Mouse (Mus musculus) MEL (cell line): ENCODE results near the gene Muc13. TPM values are rescaled to one million over a fixed set of nuclear protein-coding genes. Genes with fewer than 3 reads are reported as not detected.

Experiments
- DNase-seq: peaks from one replicate; pipeline ENCODE4 v3.0.0; 2011; ENCODE audit warnings: low read depth, low spot score
- H3K27ac ChIP-seq: 2 replicates; pipeline ENCODE4 v1.5.1; 2012; ENCODE audit warnings: low read depth, mild to moderate bottlenecking, control low read depth, low read length, moderate library complexity; ENCODE audit not compliant: control insufficient read depth
- H3K27me3 ChIP-seq, 2 experiments: fragments of 150-350 bp in 1 of 2; sonication (generic) in 1 of 2; 2 replicates each; pipeline ENCODE4 v1.6.1; 2012; ENCODE audit warnings: low read length in 2 of 2, mild to moderate bottlenecking in 2 of 2, improper control_type of control experiment in 1 of 2, moderate library complexity in 1 of 2; ENCODE audit not compliant: insufficient read depth in 2 of 2, control insufficient read depth in 1 of 2
- H3K36me3 ChIP-seq, 2 experiments: 2 replicates each; pipeline ENCODE4 v1.6.1; 2012 to 2014; ENCODE audit warnings: low read length in 2 of 2, improper control_type of control experiment in 1 of 2, inconsistent platforms in 1 of 2, mild to moderate bottlenecking in 1 of 2; ENCODE audit not compliant: insufficient read depth in 2 of 2, control insufficient read depth in 1 of 2
- H3K4me1 ChIP-seq, 2 experiments: fragments of 150-350 bp in 1 of 2; sonication (generic) in 1 of 2; 2 replicates each; pipeline ENCODE4 v1.6.1; 2012; ENCODE audit warnings: low read length in 2 of 2, improper control_type of control experiment in 1 of 2, mild to moderate bottlenecking in 1 of 2; ENCODE audit not compliant: insufficient read depth in 2 of 2, control insufficient read depth in 1 of 2
- H3K4me3 ChIP-seq, 2 experiments: fragments of 150-350 bp in 1 of 2; sonication (generic) in 1 of 2; 2 replicates each; pipeline ENCODE4 v1.5.1; 2012; ENCODE audit warnings: low read depth in 2 of 2, low read length in 2 of 2, mild to moderate bottlenecking in 2 of 2, moderate library complexity in 2 of 2, control low read depth in 1 of 2, improper control_type of control experiment in 1 of 2; ENCODE audit not compliant: control insufficient read depth in 1 of 2, insufficient read depth in 1 of 2
- H3K79me2 ChIP-seq: 2 replicates; pipeline ENCODE4 v1.6.1; 2012; ENCODE audit warnings: mild to moderate bottlenecking, low read length, moderate library complexity; ENCODE audit not compliant: control insufficient read depth, poor library complexity, insufficient read depth
- H3K9ac ChIP-seq: 2 replicates; pipeline ENCODE4 v1.6.1; 2012; ENCODE audit warnings: low read depth, mild to moderate bottlenecking, control low read depth, low read length, moderate library complexity; ENCODE audit not compliant: control insufficient read depth, poor library complexity, severe bottlenecking
- H3K9me3 ChIP-seq: fragments of 150-350 bp; sonication (generic); replicated peaks from 2 replicates; pipeline ENCODE4 v1.6.1; 2012; ENCODE audit warnings: mild to moderate bottlenecking, low read length, improper control_type of control experiment, moderate library complexity; ENCODE audit not compliant: insufficient read depth
- BHLHE40 ChIP-seq: IDR thresholded peaks from 2 replicates; pipeline ENCODE4 v1.6.1; 2012; ENCODE audit warnings: low read depth, mild to moderate bottlenecking, inconsistent platforms, low read length, improper control_type of control experiment, borderline replicate concordance
- CHD1 ChIP-seq: IDR thresholded peaks from 2 replicates; pipeline ENCODE4 v1.6.1; 2012; ENCODE audit warnings: low read depth, mild to moderate bottlenecking, inconsistent platforms, low read length, improper control_type of control experiment
- ELF1 ChIP-seq: IDR thresholded peaks from 2 replicates; pipeline ENCODE4 v1.6.1; 2014; ENCODE audit warnings: low read depth, mild to moderate bottlenecking, inconsistent platforms, low read length, improper control_type of control experiment, moderate library complexity
- EP300 ChIP-seq, 2 experiments: IDR thresholded peaks; 2 replicates each; pipeline ENCODE4 v1.6.1; 2011; ENCODE audit warnings: improper control_type of control experiment in 2 of 2, low read length in 2 of 2, low read depth in 1 of 2, mild to moderate bottlenecking in 1 of 2
- ETS1 ChIP-seq: IDR thresholded peaks from 2 replicates; pipeline ENCODE4 v1.6.1; 2012; ENCODE audit warnings: low read depth, mild to moderate bottlenecking, inconsistent platforms, low read length, improper control_type of control experiment, moderate library complexity
- GATA1 ChIP-seq: IDR thresholded peaks from 2 replicates; pipeline ENCODE4 v1.6.1; 2011; ENCODE audit warnings: low read depth, low read length, improper control_type of control experiment
- MXI1 ChIP-seq: IDR thresholded peaks from 2 replicates; pipeline ENCODE4 v1.6.1; 2011; ENCODE audit warnings: mild to moderate bottlenecking, low read depth, low read length, improper control_type of control experiment
- MYC ChIP-seq: IDR thresholded peaks from 2 replicates; pipeline ENCODE4 v1.6.1; 2011; ENCODE audit warnings: low read depth, mild to moderate bottlenecking, low read length, improper control_type of control experiment, moderate library complexity
- RAD21 ChIP-seq: IDR thresholded peaks from 2 replicates; pipeline ENCODE4 v1.6.1; 2011; ENCODE audit warnings: mild to moderate bottlenecking, low read depth, low read length, improper control_type of control experiment
- SIN3A ChIP-seq: IDR thresholded peaks from 2 replicates; pipeline ENCODE4 v1.6.1; 2012; ENCODE audit warnings: low read length, improper control_type of control experiment, inconsistent platforms
- TAL1 ChIP-seq: IDR thresholded peaks from 2 replicates; pipeline ENCODE4 v1.6.1; 2012; ENCODE audit warnings: mild to moderate bottlenecking, inconsistent platforms, low read length, moderate library complexity, mixed read lengths
- TCF12 ChIP-seq: IDR thresholded peaks from 2 replicates; pipeline ENCODE4 v1.6.1; 2014; ENCODE audit warnings: low read depth, mild to moderate bottlenecking, inconsistent platforms, low read length, improper control_type of control experiment, moderate library complexity
- UBTF ChIP-seq: IDR thresholded peaks from 2 replicates; pipeline ENCODE4 v1.6.1; 2012; ENCODE audit warnings: low read depth, mild to moderate bottlenecking, inconsistent platforms, low read length, improper control_type of control experiment, moderate library complexity, borderline replicate concordance; ENCODE audit not compliant: insufficient read depth
- USF1 ChIP-seq: IDR thresholded peaks from 2 replicates; pipeline ENCODE4 v1.6.1; 2014; ENCODE audit warnings: low read depth, mild to moderate bottlenecking, inconsistent platforms, low read length, improper control_type of control experiment, moderate library complexity
- USF2 ChIP-seq, 2 experiments: IDR thresholded peaks; 2 replicates each; pipeline ENCODE4 v1.6.1; 2011 to 2012; ENCODE audit warnings: improper control_type of control experiment in 2 of 2, low read length in 2 of 2, borderline replicate concordance in 1 of 2, inconsistent platforms in 1 of 2, low read depth in 1 of 2, mild to moderate bottlenecking in 1 of 2; ENCODE audit not compliant: insufficient read depth in 1 of 2
- ZKSCAN1 ChIP-seq: IDR thresholded peaks from 2 replicates; pipeline ENCODE4 v1.6.1; 2012; ENCODE audit warnings: low read depth, mild to moderate bottlenecking, inconsistent platforms, low read length, improper control_type of control experiment, moderate library complexity
- ZMIZ1 ChIP-seq: IDR thresholded peaks from 2 replicates; pipeline ENCODE4 v1.6.1; 2012; ENCODE audit warnings: low read depth, mild to moderate bottlenecking, inconsistent platforms, low read length, improper control_type of control experiment, moderate library complexity
- ZNF384 ChIP-seq: IDR thresholded peaks from 2 replicates; pipeline ENCODE4 v1.6.1; 2012; ENCODE audit warnings: low read depth, mild to moderate bottlenecking, inconsistent platforms, low read length, improper control_type of control experiment
- polyA plus RNA-seq, 2 experiments: library from polyadenylated mRNA; stranded (reverse) in 1 of 2; unstranded in 1 of 2; fragments of >175 nt in 1 of 2; fragments of >200 nt in 1 of 2; gene quantifications; 2 replicates each; pipeline versions ENCODE4 v1.2.1 to v1.2.4; 2012; ENCODE audit warnings: low replicate concordance in 2 of 2, low read depth in 1 of 2; ENCODE audit not compliant: insufficient read length in 2 of 2, insufficient read depth in 1 of 2, missing spikeins in 1 of 2
- total RNA-seq: library from RNA; depleted of rRNA; stranded (reverse); fragments of 300-350 nt; gene quantifications from 2 replicates; pipeline ENCODE4 v1.2.3, GENCODE M21; 2012

The Muc13 gene
- total and polyA plus RNA-seq, 3 experiments, result 59.5 to 129 TPM; not detected in 1

DNA sequence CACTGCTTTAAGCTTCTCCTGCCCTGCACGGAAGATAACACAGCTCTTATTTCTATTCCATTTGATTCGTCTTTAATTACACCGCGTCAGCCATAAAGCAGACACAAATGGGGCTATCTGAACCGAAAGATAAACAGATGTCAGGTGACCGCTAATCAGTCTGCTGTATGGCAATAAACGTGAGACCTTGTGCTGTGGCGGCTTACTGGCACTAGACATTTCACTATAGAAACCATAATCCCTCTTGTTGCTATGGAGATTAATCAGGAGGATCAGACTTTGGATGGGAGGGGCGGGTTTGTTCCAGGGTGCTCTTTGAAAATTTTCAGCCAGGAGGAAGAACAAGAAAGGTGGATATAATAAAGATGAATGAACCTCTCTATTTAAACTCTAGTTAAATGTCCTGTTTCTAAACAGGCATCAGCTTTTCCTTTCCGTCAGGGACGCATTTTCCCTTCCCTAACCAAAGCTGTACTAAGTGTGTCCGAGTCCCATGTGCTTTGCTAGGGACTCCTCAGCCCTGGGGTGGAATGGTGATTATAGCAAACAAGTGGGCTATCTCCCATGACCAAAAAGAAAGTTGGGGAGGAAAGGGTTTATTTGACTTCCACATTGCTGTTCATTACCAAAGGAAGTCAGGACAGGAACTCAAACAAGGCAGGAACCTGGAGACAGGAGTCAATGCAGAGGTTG is 29.2 kb upstream of the Muc13 start:
- Histone ChIP-seq H3K9me3 (no peaks in the 10 kb centered on the region), H3K27ac (peak overlapping the region; percentile 59), H3K27me3 (no peaks in the 10 kb centered on the region), H3K4me3 (peak overlapping the region in 1 of 2 experiments; percentile 7; a peak in 1 of 4 replicates), H3K79me2 (no peaks in the 10 kb centered on the region), H3K4me1 (peaks cover 13 to 36% of the 10 kb centered on the region in 2 experiments), H3K9ac (no peak overlapping the region), H3K36me3 (peaks cover 0 to 34% of the 10 kb centered on the region in 2 experiments; a peak in 2 of 4 replicates)
- peak; percentile 5; the same call in 1 of the 2 replicates for TF ChIP-seq ELF1
- no peak; the same call in 1 of the 2 replicates for TF ChIP-seq ZKSCAN1
- TF ChIP-seq TAL1, result peak; percentile 67
- TF ChIP-seq GATA1, result peak; percentile 89
- peak in 1 of 2 experiments; percentile 44; a peak in 1 of 4 replicates for TF ChIP-seq USF2 (IDR thresholded peaks at IDR 0.05; ENCODE audit: borderline replicate concordance in 1 of 2, insufficient read depth in 1 of 2, low read depth in 1 of 2, low read length in 2 of 2)
- no peak for TF ChIP-seq MYC
- peak; percentile 50 to 83 for TF ChIP-seq EP300 (IDR thresholded peaks at IDR 0.05; ENCODE audit: low read depth in 1 of 2, low read length in 2 of 2)
- TF ChIP-seq BHLHE40, result peak; percentile 99
- TF ChIP-seq TCF12, result peak; percentile 62; the same call in 1 of the 2 replicates
- no peak for TF ChIP-seq CHD1
- TF ChIP-seq ZMIZ1, result no peak
- peak; percentile 84 for TF ChIP-seq SIN3A
- no peak for TF ChIP-seq RAD21
- peak; percentile 95 for TF ChIP-seq ETS1
- peak; percentile 93 for TF ChIP-seq USF1
- peak; percentile 73; the same call in 1 of the 2 replicates for TF ChIP-seq MXI1
- peak; percentile 82 for DNase-seq

DNA sequence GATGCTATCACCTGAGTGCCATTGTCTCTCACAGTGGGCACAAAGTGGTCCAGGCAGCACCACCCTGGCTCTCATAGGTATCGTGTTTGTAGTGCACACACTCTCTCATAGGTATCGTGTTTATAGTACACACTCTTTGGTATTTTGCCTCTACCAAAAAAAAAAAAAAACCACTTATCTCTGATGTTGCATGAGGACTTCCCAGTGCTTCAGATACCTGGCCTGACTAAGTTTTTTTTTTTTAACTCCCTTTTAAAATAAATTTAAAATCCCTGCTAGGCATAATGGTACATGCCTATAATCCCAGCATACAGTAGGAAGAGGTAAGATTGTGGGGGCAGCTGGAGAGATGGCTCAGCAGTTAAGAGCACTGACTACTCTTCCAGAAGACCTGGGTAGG is 28.4 kb upstream of the Muc13 start:
- no peaks in the 10 kb centered on the region for H3K27me3 ChIP-seq
- no peak for DNase-seq
- H3K36me3 ChIP-seq, result peaks cover 0 to 36% of the 10 kb centered on the region in 2 experiments; a peak in 2 of 4 replicates
- no peaks in the 10 kb centered on the region for H3K79me2 ChIP-seq
- H3K9ac ChIP-seq, result no peak overlapping the region
- no peak overlapping the region; the same call in 1 of the 2 replicates for H3K27ac ChIP-seq
- no peaks in the 10 kb centered on the region for H3K9me3 ChIP-seq
- H3K4me3 ChIP-seq, result no peak overlapping the region
- peak; percentile 94 for TF ChIP-seq ZNF384
- peak; percentile 41 for TF ChIP-seq GATA1
- 0 out of 2 replicates have a peak, but pooled peaks have one; percentile 11 for TF ChIP-seq ETS1
- no peak for TF ChIP-seq UBTF
- H3K4me1 ChIP-seq, result peaks cover 18 to 42% of the 10 kb centered on the region in 2 experiments
